Mouse (Mus musculus): ENCODE results near the gene Zfp612.
"Not testable (repeated sequence)": the region's sequence is repeated elsewhere in the genome, so short reads cannot be mapped to it uniquely, and the experiment has no call there.

Zfp612 gene

GRCm38 (mm10) chr8:110079282-110080221, at the start of gene Zfp612:
Gene Zfp612 (plus strand): TSS chr8:110079746.
- in situ Hi-C loops (cut with MboI, MseI), result no loop called here

GRCm38 (mm10) chr8:110033771-110034170, 45.8 kb upstream of the Zfp612 start:
- in situ Hi-C loops (cut with MboI, MseI), result not testable (repeated sequence)

DNA sequence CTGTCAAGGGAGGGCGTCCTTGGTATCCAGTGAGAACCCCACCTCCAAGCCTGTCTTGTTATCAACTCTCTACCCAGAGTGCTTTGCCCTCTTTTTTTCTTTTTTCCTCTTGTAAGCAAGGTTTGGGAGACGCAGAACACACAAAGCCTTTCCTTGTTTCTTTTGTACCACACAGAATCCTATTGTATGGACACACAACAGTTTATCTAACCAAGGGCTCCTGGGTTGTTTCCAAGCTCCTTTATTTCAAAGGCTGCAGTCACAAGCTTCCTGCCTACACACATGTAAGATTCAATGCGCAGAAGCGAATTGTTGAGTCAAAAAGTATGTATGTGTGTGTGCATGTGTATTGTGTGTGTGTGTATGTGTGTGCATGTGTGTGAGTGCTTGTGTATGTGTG, 45.2 kb upstream of the Zfp612 start:
- in situ Hi-C loops (cut with MboI, MseI), result no loop called here

DNA sequence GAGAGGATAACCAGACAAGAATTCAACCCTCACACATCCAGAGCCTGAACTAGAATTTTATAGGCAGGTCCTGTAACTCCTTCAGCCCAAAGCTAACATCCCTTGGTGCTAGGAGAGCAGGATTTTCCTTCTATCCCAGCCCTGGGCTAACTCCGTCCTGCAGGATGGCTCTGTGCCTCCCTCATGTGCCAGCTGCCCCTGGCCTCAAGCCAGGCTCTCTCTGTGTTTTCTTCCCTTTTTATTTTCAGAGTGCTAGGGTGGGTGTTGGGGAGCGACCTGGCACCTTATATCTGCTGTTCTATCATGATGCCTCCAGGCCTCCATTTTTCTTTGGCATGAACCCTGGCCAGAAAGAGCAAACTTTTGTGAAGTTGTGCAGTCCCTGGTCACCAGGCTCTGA, 43.4 kb upstream of the Zfp612 start:
- in situ Hi-C loops (cut with MboI, MseI), result no loop called here

- in situ Hi-C loops (cut with MboI, MseI), result no loop called here
These were observed 40.3 kb upstream of the Zfp612 start for GRCm38 (mm10) chr8:110039216-110039615.

DNA sequence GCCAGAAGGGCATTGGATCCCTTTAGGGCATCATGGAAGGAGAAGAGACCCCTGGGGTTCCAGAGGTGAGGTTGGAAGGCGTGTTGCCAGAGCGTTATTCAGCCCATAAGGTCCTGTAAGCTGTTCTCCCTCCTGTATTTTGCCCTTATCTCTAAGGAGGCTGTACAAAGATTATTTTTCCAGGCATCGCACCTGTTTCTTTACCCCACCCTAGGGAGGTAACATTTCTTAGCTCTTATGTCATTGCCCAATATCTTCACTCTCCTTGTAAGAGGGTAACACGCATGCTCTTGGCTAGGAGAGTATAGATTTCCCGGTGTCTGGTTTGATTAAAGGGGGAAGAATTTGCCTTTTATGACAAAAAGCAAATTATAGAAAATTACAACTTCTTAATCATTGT, 39.9 kb upstream of the Zfp612 start, which contains the start of gene Chst4:
Chst4 (minus strand) TSS at position 82 of the 400 bp plus-strand sequence.
- in situ Hi-C loops (cut with MboI, MseI), result no loop called here

DNA sequence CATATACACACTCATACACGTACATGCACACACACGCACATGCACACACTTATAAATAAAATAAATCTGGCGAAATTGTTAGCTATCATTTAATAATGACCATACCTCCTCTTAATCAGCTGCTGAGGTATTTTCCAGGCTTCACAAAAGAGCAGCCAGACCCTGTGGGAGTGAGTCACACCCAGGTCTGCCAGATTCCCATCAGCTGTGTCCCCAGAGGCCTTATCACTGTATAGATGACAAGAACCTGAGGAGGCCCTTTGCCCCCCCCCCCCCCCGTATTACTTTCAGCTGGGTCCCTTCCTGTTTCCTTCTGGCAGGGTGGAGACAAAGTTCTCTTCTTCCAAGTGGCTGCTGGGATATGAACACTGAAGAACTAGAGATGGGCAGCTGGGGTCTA, 39.0 kb upstream of the Zfp612 start:
- in situ Hi-C loops (cut with MboI, MseI), result no loop called here

GRCm38 (mm10) chr8:110051208-110051607, 28.3 kb upstream of the Zfp612 start:
- in situ Hi-C loops (cut with MboI, MseI), result no loop called here

- in situ Hi-C loops (cut with MboI, MseI), result no loop called here
These were observed 21.3 kb upstream of the Zfp612 start for GRCm38 (mm10) chr8:110058207-110058606.

DNA sequence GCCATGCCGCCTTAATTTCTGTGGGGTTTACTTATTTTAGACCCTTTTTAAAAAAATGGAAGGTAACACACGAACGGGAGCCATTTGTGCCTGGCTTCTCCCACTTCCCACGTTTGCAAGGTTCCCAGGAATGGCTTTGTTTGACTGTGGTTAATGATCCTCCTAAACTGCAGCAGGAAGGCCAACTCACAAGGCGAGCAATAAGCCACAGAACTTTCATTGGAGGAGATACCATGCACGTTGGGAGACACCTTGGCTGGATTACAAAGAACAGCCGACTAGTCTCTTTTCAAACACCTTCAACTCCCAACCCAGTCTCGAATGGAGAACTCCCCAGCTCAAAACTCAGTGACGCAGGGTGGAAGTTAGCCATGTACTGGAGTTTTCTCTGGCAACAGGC, 15.4 kb upstream of the Zfp612 start:
- in situ Hi-C loops (cut with MboI, MseI), result no loop called here

- in situ Hi-C loops (cut with MboI, MseI), result no loop called here
These were observed 14.8 kb upstream of the Zfp612 start for GRCm38 (mm10) chr8:110064606-110065365.

DNA sequence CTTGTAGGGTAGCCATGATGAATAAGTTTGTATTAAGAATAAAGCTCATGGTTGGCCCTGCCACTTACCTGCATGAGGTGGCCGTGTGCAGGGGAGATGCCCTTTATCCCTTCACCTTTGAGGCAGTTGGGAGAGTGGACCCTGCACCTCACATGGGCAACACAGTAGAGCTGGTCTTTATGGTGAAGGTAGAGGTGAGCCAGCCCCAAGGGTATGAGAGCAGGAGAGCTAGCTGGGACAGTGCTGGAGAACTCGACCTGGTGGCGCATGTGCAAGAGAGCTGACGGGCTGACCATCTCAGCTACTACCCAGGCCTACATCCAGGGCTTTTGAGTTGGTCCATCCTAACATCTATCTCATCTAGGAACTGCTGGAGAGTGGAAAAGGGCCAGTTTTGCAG, 13.9 kb upstream of the Zfp612 start:
- in situ Hi-C loops (cut with MboI, MseI), result no loop called here

DNA sequence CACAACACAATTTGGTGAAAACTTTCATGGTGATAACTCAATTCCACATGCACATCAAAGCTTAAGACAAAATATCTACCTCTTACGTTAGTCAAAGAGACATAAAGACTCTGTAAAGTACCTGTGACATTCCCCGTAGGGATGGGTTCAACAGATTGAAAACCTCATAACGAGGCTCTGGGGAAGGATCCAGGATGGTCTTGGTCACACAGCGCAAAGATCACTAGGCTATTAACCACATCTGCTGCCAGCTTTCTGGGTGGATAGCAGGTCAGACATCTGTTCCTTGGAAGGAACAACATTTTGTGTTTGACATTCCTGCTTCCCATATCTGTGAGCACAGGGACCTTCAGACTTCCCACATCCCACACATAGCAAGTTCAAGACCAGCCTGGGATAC, 9.8 kb upstream of the Zfp612 start:
- in situ Hi-C loops (cut with MboI, MseI), result loop anchor here (5.0 kb wide), 1 partner anchor 97 kb away; no protein-coding TSS in a partner anchor

DNA sequence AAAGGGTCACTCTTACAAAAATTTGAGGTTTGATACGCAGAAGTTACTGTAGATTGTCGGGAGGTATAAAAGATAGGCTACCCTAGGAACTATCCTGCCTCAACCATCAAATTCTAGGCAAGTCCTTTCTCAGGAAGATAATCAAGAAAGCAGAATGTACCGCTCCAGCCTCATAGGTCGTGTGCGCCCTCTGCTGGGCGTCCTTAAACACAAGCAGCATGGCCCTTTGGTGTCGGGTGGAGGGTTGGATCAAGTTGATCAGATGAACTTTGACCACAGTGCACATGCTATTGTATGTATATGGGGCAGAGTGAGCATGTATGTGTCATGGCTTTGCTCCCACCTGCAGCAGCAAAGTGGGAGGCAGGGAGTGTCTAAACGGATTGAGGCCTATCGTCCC, 7.9 kb upstream of the Zfp612 start:
- in situ Hi-C loops (cut with MboI, MseI), result loop anchor here (5.0 kb wide), 1 partner anchor 99 kb away; no protein-coding TSS in a partner anchor

DNA sequence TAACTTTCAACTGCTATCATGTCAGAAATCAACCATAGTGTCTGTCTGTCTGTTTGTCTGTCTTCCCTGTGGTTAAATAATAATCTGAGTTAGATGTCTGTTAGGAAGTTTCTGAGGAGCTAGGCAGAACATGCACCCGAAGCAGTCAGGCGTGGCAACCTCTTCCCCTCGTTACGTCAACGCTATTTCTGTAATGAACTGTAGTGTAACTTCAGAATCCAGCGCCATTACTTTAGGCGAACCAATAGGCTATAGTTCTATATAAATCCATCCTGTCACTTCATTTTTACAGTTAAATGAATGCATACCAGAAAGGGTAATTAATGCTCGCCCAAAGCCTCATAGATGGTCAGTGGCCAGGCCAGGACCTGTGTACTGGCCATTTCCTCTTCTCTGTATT, 5.0 kb upstream of the Zfp612 start:
- in situ Hi-C loops (cut with MboI, MseI), result loop anchor here (5.0 kb wide), 1 partner anchor 102 kb away; no protein-coding TSS in a partner anchor

- in situ Hi-C loops (cut with MboI, MseI), result no loop called here
These were observed 3.0 kb downstream of the Zfp612 start for GRCm38 (mm10) chr8:110082416-110083105.

- in situ Hi-C loops (cut with MboI, MseI), result no loop called here
These were observed 12.3 kb downstream of the Zfp612 start for GRCm38 (mm10) chr8:110091869-110092268.

GRCm38 (mm10) chr8:110100907-110101306, 21.4 kb downstream of the Zfp612 start, which contains the start of gene Gm21964:
Gene Gm21964 (plus strand): TSS chr8:110101207.
- in situ Hi-C loops (cut with MboI, MseI), result no loop called here

DNA sequence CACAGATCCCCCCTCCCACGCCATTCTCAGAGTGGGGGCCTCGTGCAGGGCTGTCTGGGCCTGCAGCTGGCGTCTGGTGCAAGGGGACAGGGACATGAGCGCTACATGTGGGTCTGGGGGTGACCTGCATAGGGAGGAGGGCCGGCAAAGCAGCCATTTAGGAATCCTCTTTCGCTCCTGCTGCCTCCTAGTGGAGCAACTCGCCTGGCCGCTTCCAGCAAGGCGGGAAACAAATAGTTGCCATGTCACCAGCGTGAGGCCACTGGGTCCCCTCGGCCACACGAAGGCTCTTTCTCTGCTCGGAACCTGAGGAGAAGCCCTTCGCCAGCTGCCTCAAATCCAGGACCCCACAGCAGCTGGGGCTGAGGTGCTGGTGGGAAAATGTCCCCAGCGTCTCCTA, 22.1 kb downstream of the Zfp612 start:
- in situ Hi-C loops (cut with MboI, MseI), result no loop called here

DNA sequence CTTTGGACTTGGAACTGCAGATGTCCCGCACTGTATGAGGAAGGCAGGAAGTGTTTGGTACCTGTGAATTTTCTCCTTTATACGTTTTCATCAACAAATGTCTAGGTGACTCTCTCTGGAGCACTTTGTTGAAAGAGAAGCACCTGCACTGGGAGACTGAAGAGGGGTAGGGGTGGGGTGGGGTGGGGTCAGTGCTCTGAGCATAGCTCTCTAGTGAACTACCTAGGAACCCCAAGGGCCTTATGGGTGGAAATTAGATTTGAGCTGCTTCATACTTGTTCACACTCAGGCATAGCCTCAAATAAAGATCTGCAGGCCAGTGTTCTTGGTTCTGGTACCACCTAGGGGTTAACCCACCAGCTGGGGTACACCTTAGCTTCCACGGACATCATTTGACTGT, 23.1 kb downstream of the Zfp612 start, which contains the start of gene Gm17720:
Gm17720 (minus strand) TSS at position 101 of the 400 bp plus-strand sequence.
- in situ Hi-C loops (cut with MboI, MseI), result no loop called here

- in situ Hi-C loops (cut with MboI, MseI), result no loop called here
These were observed 40.2 kb downstream of the Zfp612 start for GRCm38 (mm10) chr8:110119715-110120114.

DNA sequence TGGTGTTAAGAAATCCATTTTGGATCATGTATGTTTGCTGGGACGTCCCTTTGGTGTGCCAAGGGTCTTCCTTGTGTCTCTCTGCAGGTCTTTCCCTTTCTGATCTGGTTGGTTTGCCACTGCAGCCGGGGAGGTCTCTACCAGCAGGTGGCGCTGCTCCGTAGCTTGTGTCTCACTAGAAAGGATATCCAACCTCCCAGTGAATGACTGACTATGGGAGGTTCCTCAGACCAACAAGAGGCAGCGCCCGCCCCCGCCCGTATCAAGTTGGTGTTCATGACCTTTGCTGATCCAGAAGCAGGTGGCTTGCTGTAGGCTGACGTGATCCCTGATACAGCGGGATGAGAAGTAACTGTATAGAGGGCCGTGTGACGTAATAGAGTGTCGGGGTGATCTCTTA, 51.0 kb downstream of the Zfp612 start:
- in situ Hi-C loops (cut with MboI, MseI), result no loop called here

Measured in T-helper 1 cell (primary cell).